Mouse (Mus musculus) forebrain, embryonic 13.5 days (tissue): Measurements from ENCODE around the gene Usp36. TPM values are rescaled to one million over a fixed set of nuclear protein-coding genes. Genes with fewer than 3 reads are reported as not detected.
A peak's percentile ranks its signal among the peaks of the same experiment; 100 is the strongest.

Source experiments
- ATAC-seq: fragments of 200-750 bp; cut with Nextera tagmentation; 2 replicates; pipeline ENCODE4 v1.8.0; 2017
- H3K27ac ChIP-seq: fragments of 300-500 bp; sonication (generic); 2 replicates; pipeline ENCODE4 v1.5.1; 2015; ENCODE audit warnings: inconsistent platforms, mild to moderate bottlenecking, moderate library complexity
- H3K27me3 ChIP-seq: fragments of 300-500 bp; sonication (generic); 2 replicates; pipeline ENCODE4 v1.6.1; 2015; ENCODE audit warnings: mild to moderate bottlenecking, inconsistent platforms
- H3K36me3 ChIP-seq: fragments of 300-500 bp; sonication (generic); 2 replicates; pipeline ENCODE4 v1.6.1; 2015; ENCODE audit warnings: mild to moderate bottlenecking, inconsistent platforms; ENCODE audit not compliant: poor library complexity, severe bottlenecking
- H3K4me1 ChIP-seq: fragments of 300-500 bp; sonication (generic); 2 replicates; pipeline ENCODE4 v1.6.1; 2015; ENCODE audit warnings: inconsistent platforms
- H3K4me2 ChIP-seq: fragments of 300-500 bp; sonication (generic); 2 replicates; pipeline ENCODE4 v1.6.1; 2015; ENCODE audit warnings: inconsistent platforms, mild to moderate bottlenecking, moderate library complexity
- H3K4me3 ChIP-seq: fragments of 300-500 bp; sonication (generic); 2 replicates; pipeline ENCODE4 v1.5.1; 2015; ENCODE audit warnings: mild to moderate bottlenecking, inconsistent platforms
- H3K9ac ChIP-seq: fragments of 300-500 bp; sonication (generic); 2 replicates; pipeline ENCODE4 v1.6.1; 2015; ENCODE audit warnings: mild to moderate bottlenecking, inconsistent platforms
- H3K9me3 ChIP-seq: fragments of 300-500 bp; sonication (generic); replicated peaks from 2 replicates; pipeline ENCODE4 v1.6.1; 2016; ENCODE audit warnings: inconsistent platforms
- WGBS: fragments of 180-500 bp; shearing (Covaris S2); methylation state at CpG from one replicate; pipeline ENCODE4 v1.1.7; 2015; 5-methylcytosine and 5-hydroxymethylcytosine counted together
- polyA plus RNA-seq: library from polyadenylated mRNA; unstranded; fragments of >200 nt; fragmentation: Nextera tagmentation; extraction: Ambion mirVana; gene quantifications from 2 replicates; pipeline ENCODE4 v1.2.1, GENCODE M21; 2015

Usp36 gene
- polyA plus RNA-seq, 1 experiment from 2014 or later, result 14.1 TPM

DNA sequence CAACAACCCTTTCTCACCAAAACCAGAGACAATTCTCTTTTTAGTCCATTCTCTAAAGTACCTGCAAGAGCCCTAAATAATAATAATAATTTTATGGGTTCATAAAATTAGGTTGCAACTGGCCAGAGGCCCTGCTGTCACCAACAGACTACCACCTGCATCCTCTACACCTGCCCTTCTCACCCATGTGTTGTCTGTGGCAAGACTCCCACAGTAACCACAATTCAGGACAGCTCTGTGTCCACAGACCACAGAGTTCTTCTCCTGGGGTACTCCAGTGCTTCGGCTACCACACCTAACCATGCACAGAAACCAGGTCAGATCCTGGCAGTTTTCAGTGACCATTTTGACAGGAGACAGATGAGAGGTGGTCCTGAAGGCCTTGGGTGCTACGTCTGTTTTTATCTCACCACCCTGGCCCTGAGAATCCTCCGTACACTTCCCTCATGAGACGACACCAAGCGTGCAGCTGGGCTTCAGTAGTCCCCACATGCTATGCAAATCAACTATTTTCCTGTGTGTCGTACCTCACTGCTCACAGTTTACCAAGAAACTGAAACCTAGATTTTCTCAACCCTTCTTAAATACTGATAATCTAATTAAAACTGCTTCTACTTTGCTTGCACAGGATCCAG is 46.3 kb downstream of the Usp36 start:
- Histone ChIP-seq H3K36me3 (no peaks in the 10 kb centered on the region), H3K9me3 (no peaks in the 10 kb centered on the region), H3K27me3 (no peaks in the 10 kb centered on the region), H3K4me1 (peaks cover 33% of the 10 kb centered on the region), H3K4me3 (no peak overlapping the region), H3K9ac (no peak overlapping the region), H3K27ac (no peak overlapping the region), H3K4me2 (no peak overlapping the region)
- 91% methylated on average over 6 of the region's 6 CpGs for WGBS
- no peak for ATAC-seq

DNA sequence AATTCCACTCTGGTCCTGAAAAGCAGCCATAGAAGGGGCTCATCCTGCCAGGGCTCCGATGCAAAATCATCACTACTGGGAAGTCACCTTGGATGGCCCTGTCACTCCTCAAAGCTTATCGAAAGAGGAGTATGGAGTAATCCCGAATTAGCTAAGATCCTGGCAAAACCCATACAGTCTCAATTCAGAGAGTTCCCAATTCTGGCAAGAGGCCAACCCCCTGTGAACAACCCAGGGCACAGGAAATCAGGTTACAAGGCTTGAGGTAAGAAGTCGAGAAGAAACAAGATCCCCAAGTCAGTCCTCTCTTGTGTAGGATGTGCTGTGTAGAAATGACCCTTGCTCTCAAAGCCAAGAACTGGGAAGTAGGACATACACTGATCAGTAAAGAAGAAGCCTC is 47.5 kb downstream of the Usp36 start:
- Histone ChIP-seq H3K4me3 (no peak overlapping the region), H3K36me3 (no peaks in the 10 kb centered on the region), H3K4me2 (no peak overlapping the region), H3K9me3 (no peaks in the 10 kb centered on the region), H3K27me3 (no peaks in the 10 kb centered on the region), H3K4me1 (peaks cover 32% of the 10 kb centered on the region), H3K9ac (no peak overlapping the region), H3K27ac (no peak overlapping the region)
- WGBS, result 71% methylated on average over 4 of the region's 4 CpGs
- ATAC-seq, result no peak

DNA sequence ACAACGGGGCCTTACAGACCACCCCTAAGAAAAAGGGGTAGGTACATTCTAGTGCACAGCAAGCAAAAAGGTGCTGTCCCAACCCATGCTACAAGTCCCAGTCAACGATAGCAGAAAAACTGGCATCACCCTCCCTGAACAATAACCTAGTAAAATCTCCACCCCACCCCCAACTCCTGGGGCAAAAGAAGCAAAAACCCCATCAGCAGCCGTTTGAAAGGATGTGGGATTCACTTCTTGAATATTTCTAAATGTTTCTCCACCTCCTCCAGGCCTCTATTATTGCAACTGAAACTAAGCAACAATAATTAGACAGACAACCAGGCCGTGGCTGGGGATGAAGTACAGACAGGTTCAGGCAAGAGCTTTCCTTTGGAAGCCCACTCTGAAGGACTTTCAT is 49.7 kb downstream of the Usp36 start:
- H3K27me3 ChIP-seq, result no peaks in the 10 kb centered on the region
- H3K4me1 ChIP-seq, result peaks cover 19% of the 10 kb centered on the region
- H3K9me3 ChIP-seq, result no peaks in the 10 kb centered on the region
- no peak for ATAC-seq
- 78% methylated on average over 4 of the region's 4 CpGs for WGBS
- no peak overlapping the region for H3K4me3 ChIP-seq
- no peaks in the 10 kb centered on the region for H3K36me3 ChIP-seq
- no peak overlapping the region for H3K9ac ChIP-seq
- no peak overlapping the region for H3K27ac ChIP-seq
- no peak overlapping the region for H3K4me2 ChIP-seq

DNA sequence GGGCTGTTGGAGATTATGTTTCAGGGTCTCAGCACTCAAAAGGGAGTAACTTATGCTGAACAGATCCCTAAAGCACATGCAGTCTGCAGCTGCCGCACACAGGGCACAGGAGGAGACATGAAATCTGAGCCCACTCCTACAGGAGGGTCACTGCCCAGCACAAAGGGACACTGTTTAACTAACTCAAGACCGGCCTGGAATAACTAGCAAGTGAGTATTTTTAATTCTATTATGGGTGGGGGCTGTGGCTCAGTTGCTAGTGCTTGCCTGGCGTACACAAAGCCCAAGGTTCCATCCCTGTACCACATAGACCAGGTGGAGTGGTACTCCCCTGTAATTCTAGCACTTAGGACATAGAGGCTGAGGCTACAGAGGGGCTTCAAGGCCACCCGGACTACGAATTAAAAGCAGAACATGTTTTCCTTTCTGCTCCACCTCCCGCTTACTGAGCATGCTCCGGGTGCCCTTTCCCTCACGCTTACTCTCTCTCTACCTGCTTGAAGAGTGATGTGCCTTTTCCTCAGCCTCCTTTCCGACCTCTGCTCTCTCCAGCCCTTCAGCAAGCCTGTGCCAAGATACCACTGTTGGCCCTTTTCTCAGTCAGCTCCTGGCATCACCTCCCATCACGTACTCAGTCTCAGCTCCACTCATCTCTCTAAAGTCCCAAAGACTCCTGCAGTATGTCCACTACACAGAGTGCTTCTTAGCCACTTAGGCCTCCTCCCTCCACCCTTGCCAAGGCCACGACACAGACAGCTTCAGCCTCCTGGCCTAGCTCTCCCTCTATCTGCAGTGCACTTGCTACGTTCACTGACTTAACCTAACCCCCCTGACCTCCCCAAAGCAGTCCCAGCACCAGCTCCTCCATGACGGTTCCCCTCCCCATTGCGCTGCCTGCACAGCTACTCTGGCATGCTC is 50.5 kb downstream of the Usp36 start:
- H3K4me3 ChIP-seq, result no peak overlapping the region
- no peaks in the 10 kb centered on the region for H3K27me3 ChIP-seq
- 52% methylated on average over 14 of the region's 14 CpGs for WGBS
- no peak overlapping the region for H3K4me2 ChIP-seq
- H3K4me1 ChIP-seq, result peaks cover 19% of the 10 kb centered on the region
- H3K9ac ChIP-seq, result no peak overlapping the region
- H3K36me3 ChIP-seq, result no peaks in the 10 kb centered on the region
- ATAC-seq, result no peak
- no peaks in the 10 kb centered on the region for H3K9me3 ChIP-seq
- peak overlapping the region; percentile 14; the same call in 1 of the 2 replicates for H3K27ac ChIP-seq

DNA sequence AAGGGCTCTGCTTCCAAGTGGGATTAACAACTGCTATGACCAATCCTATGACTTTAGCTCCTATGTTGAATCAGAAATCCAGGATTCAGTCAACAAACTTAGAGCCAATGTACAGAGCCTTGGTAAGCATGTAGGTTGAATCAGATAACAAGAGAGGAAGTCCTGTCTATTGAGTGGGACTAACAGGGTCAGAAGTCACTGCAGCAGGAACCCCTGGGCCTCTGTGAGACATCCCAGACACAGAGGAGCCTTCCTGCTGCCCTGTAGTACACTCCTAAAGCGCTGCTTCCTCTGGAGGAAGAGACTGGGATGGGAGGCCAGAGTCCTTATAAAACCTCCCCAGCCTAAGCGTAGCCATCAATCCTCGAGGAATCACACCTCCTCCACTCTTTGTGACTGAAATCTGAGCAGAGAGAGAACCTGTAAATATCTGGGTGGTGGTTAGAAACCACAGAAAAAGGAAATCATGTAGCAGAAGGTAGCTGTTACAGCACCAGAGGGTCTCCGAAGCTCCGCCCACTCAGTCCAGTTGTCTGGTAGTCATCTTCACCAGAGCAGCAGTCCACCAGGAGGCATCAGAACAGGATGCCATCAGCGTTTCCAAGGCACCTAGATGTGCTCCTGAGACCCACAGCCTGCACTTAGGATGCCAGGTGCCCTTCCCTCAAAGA is 53.4 kb downstream of the Usp36 start:
- no peaks in the 10 kb centered on the region for H3K36me3 ChIP-seq
- H3K4me3 ChIP-seq, result no peak overlapping the region
- no peak overlapping the region for H3K9ac ChIP-seq
- no peaks in the 10 kb centered on the region for H3K9me3 ChIP-seq
- H3K4me2 ChIP-seq, result no peak overlapping the region
- H3K27ac ChIP-seq, result no peak overlapping the region
- peaks cover 17% of the 10 kb centered on the region for H3K4me1 ChIP-seq
- no peak for ATAC-seq
- WGBS, result 90% methylated on average over 6 of the region's 6 CpGs
- no peaks in the 10 kb centered on the region for H3K27me3 ChIP-seq

DNA sequence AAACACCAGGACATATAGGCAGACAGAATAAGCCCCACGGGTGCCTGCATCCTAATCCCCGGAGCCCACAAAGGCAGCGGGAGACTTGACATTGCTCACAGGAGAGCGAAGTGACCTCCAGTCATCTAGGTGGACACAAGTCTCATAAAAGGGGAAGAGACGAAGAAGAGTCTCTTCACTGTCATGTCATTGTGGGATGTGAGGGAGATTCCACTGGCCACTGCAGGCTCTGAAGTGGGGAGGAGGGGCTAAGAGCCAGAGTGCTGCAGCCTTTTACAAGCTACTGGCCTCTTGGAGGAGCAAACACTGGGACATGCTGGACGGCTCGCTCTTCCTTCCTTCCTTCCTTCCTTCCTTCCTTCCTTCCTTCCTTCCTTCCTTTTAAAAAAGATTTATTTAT is 55.1 kb downstream of the Usp36 start:
- Histone ChIP-seq H3K36me3 (no peaks in the 10 kb centered on the region), H3K4me2 (no peak overlapping the region), H3K4me3 (no peak overlapping the region), H3K27ac (no peak overlapping the region), H3K9ac (no peak overlapping the region), H3K4me1 (peaks cover 15% of the 10 kb centered on the region), H3K9me3 (no peaks in the 10 kb centered on the region), H3K27me3 (no peaks in the 10 kb centered on the region)
- ATAC-seq, result no peak
- WGBS, result 85% methylated on average over 7 of the region's 7 CpGs

DNA sequence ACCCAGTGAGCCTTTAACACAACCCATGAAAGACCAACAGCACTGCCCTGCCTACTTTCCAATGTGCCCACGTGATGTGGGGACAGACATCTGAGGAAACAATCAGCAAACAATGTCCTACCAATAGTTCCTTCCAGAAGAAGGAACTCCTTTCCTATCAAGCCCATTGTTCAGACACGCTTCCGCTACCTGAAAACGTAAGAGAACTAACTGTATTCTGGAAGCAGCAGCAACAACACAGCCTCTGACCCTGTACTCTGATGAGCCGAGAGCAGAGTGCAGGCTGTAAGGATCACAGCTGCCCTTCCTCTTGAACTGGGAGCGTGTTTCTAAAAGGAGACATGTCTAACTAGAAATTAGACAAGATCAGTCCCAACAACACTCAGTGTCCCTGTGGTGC is 55.5 kb downstream of the Usp36 start:
- H3K4me1 ChIP-seq, result peaks cover 10% of the 10 kb centered on the region
- no peak overlapping the region for H3K4me3 ChIP-seq
- ATAC-seq, result no peak
- no peak overlapping the region for H3K4me2 ChIP-seq
- no peak overlapping the region for H3K27ac ChIP-seq
- H3K36me3 ChIP-seq, result no peaks in the 10 kb centered on the region
- WGBS, result 76% methylated on average over 6 of the region's 6 CpGs
- no peaks in the 10 kb centered on the region for H3K9me3 ChIP-seq
- no peaks in the 10 kb centered on the region for H3K27me3 ChIP-seq
- no peak overlapping the region for H3K9ac ChIP-seq

DNA sequence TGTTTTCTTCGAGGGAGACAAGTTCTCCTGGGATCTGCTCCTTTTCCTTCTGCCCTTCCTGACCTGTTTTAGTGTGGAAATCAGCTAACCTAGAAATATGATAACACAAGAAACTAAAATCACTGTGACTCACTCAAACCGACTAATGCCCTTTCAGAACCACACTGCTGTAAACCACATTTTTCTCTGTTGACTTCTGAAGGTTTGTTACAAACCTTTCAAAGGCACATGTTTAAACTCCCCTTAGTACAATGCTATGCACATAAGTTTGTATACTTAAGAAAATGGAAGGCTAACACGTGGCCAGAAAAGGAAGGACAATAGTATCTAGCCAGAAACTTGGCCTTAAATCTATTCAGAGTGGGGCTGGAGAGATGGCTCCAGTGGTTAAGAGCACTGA is 56.1 kb downstream of the Usp36 start:
- H3K4me3 ChIP-seq, result no peak overlapping the region
- H3K4me1 ChIP-seq, result peaks cover 5% of the 10 kb centered on the region
- ATAC-seq, result no peak
- no peak overlapping the region for H3K4me2 ChIP-seq
- no peaks in the 10 kb centered on the region for H3K27me3 ChIP-seq
- no peaks in the 10 kb centered on the region for H3K9me3 ChIP-seq
- H3K9ac ChIP-seq, result no peak overlapping the region
- no peaks in the 10 kb centered on the region for H3K36me3 ChIP-seq
- H3K27ac ChIP-seq, result no peak overlapping the region
- WGBS, result 86% methylated on average over 3 of the region's 3 CpGs

DNA sequence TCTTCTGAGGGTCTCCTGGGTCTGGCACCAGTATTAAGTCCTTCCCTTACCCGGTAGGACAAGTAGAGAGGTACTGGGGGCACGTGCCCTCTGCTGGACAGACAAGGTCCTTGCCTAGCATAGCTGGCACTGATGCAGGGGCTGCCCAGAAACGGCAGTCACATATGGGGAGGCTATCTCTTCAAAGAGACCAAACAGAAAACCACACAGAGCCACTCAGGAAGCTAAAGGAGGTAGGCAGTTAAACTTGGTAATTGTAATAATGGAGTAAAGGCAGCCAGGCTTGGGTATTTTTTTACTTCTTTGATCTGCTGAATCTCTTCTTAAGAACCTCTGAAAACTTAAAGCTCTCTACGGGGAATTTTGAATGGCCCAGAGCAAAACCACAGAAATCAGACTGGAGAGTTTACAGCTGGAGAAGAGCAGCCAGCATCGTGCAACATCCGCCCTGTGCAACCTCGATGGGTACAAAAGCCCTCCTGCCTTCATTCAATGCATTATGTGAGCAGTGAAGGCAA is 57.7 kb downstream of the Usp36 start:
- Histone ChIP-seq H3K27me3 (no peaks in the 10 kb centered on the region), H3K9me3 (no peaks in the 10 kb centered on the region), H3K4me1 (peaks cover 4% of the 10 kb centered on the region; the same call in 1 of the 2 replicates), H3K4me2 (no peak overlapping the region), H3K27ac (no peak overlapping the region), H3K4me3 (no peak overlapping the region), H3K36me3 (no peaks in the 10 kb centered on the region), H3K9ac (no peak overlapping the region)
- WGBS, result 36% methylated on average over 7 of the region's 7 CpGs
- no peak for ATAC-seq

DNA sequence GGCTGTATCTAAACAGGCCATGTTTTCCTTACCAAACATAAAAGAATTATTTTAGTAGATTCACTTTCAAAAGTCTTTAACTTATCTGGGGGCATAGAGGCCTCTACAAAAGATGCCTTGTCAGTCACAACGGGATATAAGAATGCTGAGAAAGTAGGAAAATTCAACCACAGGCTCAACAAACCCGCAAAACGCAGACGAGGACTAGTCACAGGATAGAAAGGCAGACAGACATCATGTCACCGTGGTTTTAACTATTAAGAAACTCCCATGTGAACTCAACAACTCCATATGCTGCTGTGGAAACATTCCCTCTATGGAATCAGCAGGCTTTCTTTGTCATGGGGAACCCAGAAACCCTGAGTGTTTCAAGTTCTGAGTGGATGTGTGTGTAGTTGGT is 60.1 kb downstream of the Usp36 start:
- H3K9me3 ChIP-seq, result no peaks in the 10 kb centered on the region
- no peak for ATAC-seq
- 90% methylated on average over 5 of the region's 5 CpGs for WGBS
- peaks cover 11% of the 10 kb centered on the region for H3K4me1 ChIP-seq
- H3K36me3 ChIP-seq, result no peaks in the 10 kb centered on the region
- no peak overlapping the region for H3K9ac ChIP-seq
- H3K27me3 ChIP-seq, result no peaks in the 10 kb centered on the region
- H3K4me2 ChIP-seq, result no peak overlapping the region
- H3K27ac ChIP-seq, result no peak overlapping the region
- H3K4me3 ChIP-seq, result no peak overlapping the region

DNA sequence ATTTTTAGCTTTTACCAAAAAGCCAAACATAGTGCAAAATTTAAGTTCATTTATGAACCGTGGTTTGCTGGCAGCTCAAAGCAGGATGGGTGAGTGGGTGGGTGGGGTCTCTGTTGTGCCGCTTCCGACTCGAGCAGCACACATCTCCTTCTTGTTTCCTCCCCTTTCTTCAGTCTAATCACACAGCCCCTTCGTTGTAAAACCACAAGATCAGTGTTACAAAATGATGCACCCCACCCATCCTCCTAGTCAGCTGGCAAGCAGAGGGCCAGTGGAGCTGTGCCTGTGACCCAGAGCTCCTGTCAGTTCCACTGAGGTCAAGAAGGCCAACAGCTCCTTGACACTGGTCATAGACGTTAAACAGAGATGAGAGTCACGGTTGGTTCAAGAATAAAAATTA is 62.4 kb downstream of the Usp36 start:
- no peak overlapping the region for H3K27ac ChIP-seq
- no peak overlapping the region for H3K4me3 ChIP-seq
- no peaks in the 10 kb centered on the region for H3K9me3 ChIP-seq
- peaks cover 13% of the 10 kb centered on the region for H3K4me1 ChIP-seq
- no peak overlapping the region for H3K9ac ChIP-seq
- H3K4me2 ChIP-seq, result no peak overlapping the region
- no peaks in the 10 kb centered on the region for H3K27me3 ChIP-seq
- no peaks in the 10 kb centered on the region for H3K36me3 ChIP-seq
- WGBS, result 90% methylated on average over 7 of the region's 7 CpGs
- ATAC-seq, result no peak

DNA sequence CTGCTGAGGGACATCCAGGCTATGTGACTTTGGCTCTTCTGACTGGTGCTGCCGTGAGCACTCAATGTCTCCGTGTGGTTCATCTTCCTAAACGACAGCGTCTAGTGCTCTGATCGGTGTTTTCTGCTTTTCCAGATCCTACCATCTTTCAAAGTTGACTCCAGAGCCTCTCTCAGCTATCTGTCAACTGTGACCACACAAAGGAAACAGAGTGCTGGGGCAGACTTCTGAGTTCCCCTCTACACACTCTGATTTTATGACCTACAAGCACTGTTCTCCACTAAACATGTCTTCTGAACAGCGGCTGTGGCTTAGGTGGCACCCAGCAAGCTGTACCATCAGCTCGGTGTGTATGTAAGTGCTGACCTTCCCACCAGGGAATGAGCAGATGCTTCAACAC is 63.2 kb downstream of the Usp36 start:
- no peak for ATAC-seq
- H3K4me3 ChIP-seq, result no peak overlapping the region
- H3K36me3 ChIP-seq, result no peaks in the 10 kb centered on the region
- H3K27me3 ChIP-seq, result no peaks in the 10 kb centered on the region
- no peak overlapping the region for H3K9ac ChIP-seq
- H3K4me1 ChIP-seq, result peaks cover 8% of the 10 kb centered on the region
- no peaks in the 10 kb centered on the region for H3K9me3 ChIP-seq
- no peak overlapping the region for H3K4me2 ChIP-seq
- H3K27ac ChIP-seq, result no peak overlapping the region
- WGBS, result 90% methylated on average over 7 of the region's 7 CpGs
